Comparison of ENCODE assay signal across 9 mouse cellular contexts in the genomic region with DNA sequence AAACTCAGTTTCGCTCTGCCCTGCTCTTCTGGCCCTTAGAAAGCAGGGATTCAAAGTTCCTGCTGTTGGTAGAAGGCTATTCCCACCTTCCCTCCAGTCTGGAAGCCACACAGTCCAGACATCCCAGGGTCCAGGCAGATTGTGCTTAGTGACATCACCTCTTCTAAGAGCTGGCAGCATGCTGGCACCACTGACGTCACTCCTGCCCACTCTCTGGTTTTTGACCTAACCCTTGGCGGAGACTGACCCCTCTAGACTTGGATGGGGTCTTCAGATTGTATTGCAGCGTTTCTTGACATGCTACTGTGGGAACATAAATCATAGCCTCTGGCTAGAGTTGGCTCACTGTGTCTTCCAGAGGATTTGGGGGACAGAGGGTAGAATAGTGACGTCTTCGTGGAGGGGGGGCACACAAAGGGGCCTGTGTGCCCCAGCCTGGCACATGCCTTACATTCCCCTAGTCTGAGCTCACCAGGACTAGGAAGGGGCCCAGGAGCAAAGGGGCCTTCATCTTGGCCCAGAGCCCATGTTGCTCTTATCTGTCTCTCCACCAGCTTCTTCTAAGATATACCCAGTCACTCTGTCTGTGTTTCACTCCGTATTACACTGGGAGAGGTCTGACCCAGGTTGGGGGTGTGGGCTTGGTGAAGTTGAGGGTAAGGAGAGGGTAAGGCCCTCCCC. TPM values are rescaled to one million over a fixed set of nuclear protein-coding genes. Genes with fewer than 3 reads are reported as not detected.
DNase-seq lines count a peak whose midpoint lies in the region; ATAC-seq and TF ChIP-seq lines count a peak whose summit lies in the region.
"Had no signal": no experiment of that assay in that cellular context is flagged by ENCODE, and none has a peak within 500 bp of the region (broad histone marks: within the 10 kb centered on the region; RNA-seq: fewer than 3 reads in every experiment).

No protein-coding gene starts in this region.

- TF ChIP-seq CTCF in intestine, postnatal 0 days (IDR thresholded peaks at IDR 0.05; ENCODE audit: low read depth) = no peak
- no peak for TF ChIP-seq CTCF in small intestine, adult 2 months (IDR thresholded peaks at IDR 0.05; ENCODE audit: extremely low read depth, insufficient read length, insufficient replicate concordance, low read depth, low read length)

- no peak overlapping the region for H3K27ac ChIP-seq in embryonic facial prominence, embryonic 12.5 days
- peak overlapping the region; percentile 41; the same call in 1 of the 2 replicates for H3K27ac ChIP-seq in intestine, postnatal 0 days (ENCODE audit: low read depth, low read length)
- H3K27ac ChIP-seq in small intestine, adult 2 months (ENCODE audit: insufficient read depth, low read depth, low read length) = peak overlapping the region; percentile 69; the same call in 1 of the 2 replicates

- peak overlapping the region; percentile 89 for H3K4me2 ChIP-seq in embryonic facial prominence, embryonic 12.5 days (replicated peaks)
- peak overlapping the region; percentile 86 for H3K4me2 ChIP-seq in intestine, postnatal 0 days (replicated peaks; ENCODE audit: low read depth)

- no peak for DNase-seq in layer of hippocampus, postnatal 25 days (ENCODE audit: extremely low spot score in 1 of 2, low spot score in 1 of 2)
- DNase-seq in layer of hippocampus, postnatal 14 days (ENCODE audit: low spot score in 2 of 2) = no peak
- DNase-seq in left cerebral cortex, adult 18-20 months (ENCODE audit: low spot score in 2 of 2) = no peak

- H3K4me1 ChIP-seq in megakaryocyte, embryonic 14.5 days = peaks cover 75% of the 10 kb centered on the region
- peaks cover 30% of the 10 kb centered on the region for H3K4me1 ChIP-seq in embryonic facial prominence, embryonic 12.5 days
- no peaks in the 10 kb centered on the region for H3K4me1 ChIP-seq in intestine, postnatal 0 days (replicated peaks; ENCODE audit: control insufficient read depth, insufficient read depth, low read length)
- H3K4me1 ChIP-seq in small intestine, adult 2 months (ENCODE audit: control insufficient read depth, insufficient read depth, insufficient read length, low read length) = peaks cover 7% of the 10 kb centered on the region

- H3K27me3 ChIP-seq in megakaryocyte, embryonic 14.5 days (replicated peaks) = peaks cover 74% of the 10 kb centered on the region
- H3K27me3 ChIP-seq in embryonic facial prominence, embryonic 12.5 days = peaks cover 47% of the 10 kb centered on the region
- H3K27me3 ChIP-seq in intestine, postnatal 0 days (replicated peaks; ENCODE audit: control insufficient read depth, insufficient read depth, low read length) = peaks cover 23% of the 10 kb centered on the region
- peaks cover 32% of the 10 kb centered on the region for H3K27me3 ChIP-seq in small intestine, adult 2 months (ENCODE audit: control insufficient read depth, insufficient read depth, low read length)

- peak overlapping the region; percentile 88 for H3K4me3 ChIP-seq in megakaryocyte, embryonic 14.5 days (replicated peaks)
- peak overlapping the region; percentile 57 for H3K4me3 ChIP-seq in embryonic facial prominence, embryonic 12.5 days
- peak overlapping the region; percentile 65 for H3K4me3 ChIP-seq in intestine, postnatal 0 days (ENCODE audit: low read depth, low read length)
- peak overlapping the region; percentile 73 for H3K4me3 ChIP-seq in small intestine, adult 2 months (ENCODE audit: low read depth, low read length)

- TF ChIP-seq POLR2A in small intestine, adult 2 months (IDR thresholded peaks at IDR 0.05; ENCODE audit: low read depth, low read length) = no peak

- no peak for ATAC-seq in megakaryocyte, adult 5-6 weeks (ENCODE audit: poor library complexity, severe bottlenecking)
- no peak for ATAC-seq in embryonic facial prominence, embryonic 12.5 days (ENCODE audit: insufficient number of reproducible peaks, insufficient read depth, low FRiP score, low TSS enrichment)
- ATAC-seq in intestine, postnatal 0 days = no peak

- H3K36me3 ChIP-seq in megakaryocyte, embryonic 14.5 days (replicated peaks; ENCODE audit: low read length) = peaks cover 16% of the 10 kb centered on the region
- H3K36me3 ChIP-seq in embryonic facial prominence, embryonic 12.5 days = peaks cover 9% of the 10 kb centered on the region
- H3K36me3 ChIP-seq in intestine, postnatal 0 days (ENCODE audit: control insufficient read depth, insufficient read depth) = peaks cover 17% of the 10 kb centered on the region; the same call in 1 of the 2 replicates
- H3K36me3 ChIP-seq in small intestine, adult 2 months (ENCODE audit: control insufficient read depth, insufficient read depth, low read length) = no peaks in the 10 kb centered on the region

- WGBS in embryonic facial prominence, embryonic 12.5 days = 50% methylated on average over 7 of the region's 7 CpGs
- WGBS in intestine, postnatal 0 days = 38% methylated on average over 7 of the region's 7 CpGs
- 50% methylated on average over 7 of the region's 7 CpGs for WGBS in small intestine, adult 2 months

- H3K9me3 ChIP-seq in megakaryocyte, embryonic 14.5 days = no peaks in the 10 kb centered on the region
- H3K9me3 ChIP-seq in embryonic facial prominence, embryonic 12.5 days = no peaks in the 10 kb centered on the region
- H3K9me3 ChIP-seq in intestine, postnatal 0 days (ENCODE audit: control insufficient read depth) = no peaks in the 10 kb centered on the region

- H3K9ac ChIP-seq in embryonic facial prominence, embryonic 12.5 days = no peak overlapping the region
- 0 out of 2 replicates have a peak overlapping the region, but pooled peaks have one; percentile 66 for H3K9ac ChIP-seq in intestine, postnatal 0 days (ENCODE audit: low read depth, low read length)

RNA-seq across cellular contexts. Expression of gene Mcam, which starts 1.6 kb away (rescaled TPM):
- polyA plus RNA-seq in megakaryocyte, embryonic 14.5 days (2012; ENCODE audit: insufficient read depth, low replicate concordance) = not detected in 2 replicates
- total RNA-seq in megakaryocyte, adult 5-6 weeks (2015) = 1.6 TPM in 2 replicates
- 3.2 and 5.8 TPM in 2 replicates for total RNA-seq in megakaryocyte, adult 5-6 weeks (2017)
- polyA plus RNA-seq in embryonic facial prominence, embryonic 12.5 days (2016; fragmentation: Nextera tagmentation; extraction: Ambion mirVana) = 22.3 and 24.2 TPM in 2 replicates
- polyA plus RNA-seq in intestine, postnatal 0 days (2015; fragmentation: Nextera tagmentation; extraction: Ambion mirVana) = 31.5 and 34.0 TPM in 2 replicates
- 14.2 and 14.3 TPM in 2 replicates for polyA plus RNA-seq in small intestine, adult 2 months (2012; rRNA removed)
- total RNA-seq in layer of hippocampus, postnatal 25 days (2021) = 10 to 100 TPM; 22.5 to 29.3 TPM
- total RNA-seq in layer of hippocampus, postnatal 14 days (2021) = 10 to 100 TPM; 24.5 to 27.8 TPM
- 10 to 100 TPM in 1 of 2 experiments, 1 to 10 TPM in 1; 8.7 to 10.3 TPM for total RNA-seq in left cerebral cortex, adult 18-20 months (2021)

RNA-seq across cellular contexts. Expression of gene Rnf26, which starts 22.6 kb away (rescaled TPM):
- polyA plus RNA-seq in megakaryocyte, embryonic 14.5 days (2012; ENCODE audit: insufficient read depth, low replicate concordance) = 4.3 and 22.2 TPM in 2 replicates
- total RNA-seq in megakaryocyte, adult 5-6 weeks (2015) = 35.9 and 36.7 TPM in 2 replicates
- total RNA-seq in megakaryocyte, adult 5-6 weeks (2017) = 16.3 and 20.9 TPM in 2 replicates
- polyA plus RNA-seq in embryonic facial prominence, embryonic 12.5 days (2016; fragmentation: Nextera tagmentation; extraction: Ambion mirVana) = 86.7 and 88.8 TPM in 2 replicates
- 18.4 and 18.8 TPM in 2 replicates for polyA plus RNA-seq in intestine, postnatal 0 days (2015; fragmentation: Nextera tagmentation; extraction: Ambion mirVana)
- 16.9 and 26.4 TPM in 2 replicates for polyA plus RNA-seq in small intestine, adult 2 months (2012; rRNA removed)
- 10 to 100 TPM; 30.3 to 33.0 TPM for total RNA-seq in layer of hippocampus, postnatal 25 days (2021)
- 10 to 100 TPM; 27.7 to 28.2 TPM for total RNA-seq in layer of hippocampus, postnatal 14 days (2021)
- 10 to 100 TPM; 28.7 to 31.9 TPM for total RNA-seq in left cerebral cortex, adult 18-20 months (2021)

RNA-seq across cellular contexts. Expression of gene Gm49380, which starts 22.6 kb away (rescaled TPM):
- not detected in 2 replicates for polyA plus RNA-seq in megakaryocyte, embryonic 14.5 days (2012; ENCODE audit: insufficient read depth, low replicate concordance)
- not detected in 2 replicates for total RNA-seq in megakaryocyte, adult 5-6 weeks (2015)
- not detected in 2 replicates for total RNA-seq in megakaryocyte, adult 5-6 weeks (2017)
- polyA plus RNA-seq in embryonic facial prominence, embryonic 12.5 days (2016; fragmentation: Nextera tagmentation; extraction: Ambion mirVana) = 0.19 and 0.33 TPM in 2 replicates
- polyA plus RNA-seq in intestine, postnatal 0 days (2015; fragmentation: Nextera tagmentation; extraction: Ambion mirVana) = 0.05 TPM in 1 of 2 replicates, not detected in the other
- not detected in 2 replicates for polyA plus RNA-seq in small intestine, adult 2 months (2012; rRNA removed)
- total RNA-seq in layer of hippocampus, postnatal 25 days (2021) = under 1 TPM in 1 of 2 experiments, not detected in 1; 0.28 TPM
- under 1 TPM; 0.14 to 0.29 TPM for total RNA-seq in layer of hippocampus, postnatal 14 days (2021)
- total RNA-seq in left cerebral cortex, adult 18-20 months (2021) = under 1 TPM; 0.14 to 0.42 TPM
- polyA plus RNA-seq: spleen, adult 2 months had no signal

RNA-seq across cellular contexts. Expression of gene C1qtnf5, which starts 28.8 kb away (rescaled TPM):
- polyA plus RNA-seq in megakaryocyte, embryonic 14.5 days (2012; ENCODE audit: insufficient read depth, low replicate concordance) = not detected in 2 replicates
- 0.27 TPM in 1 of 2 replicates, not detected in the other for total RNA-seq in megakaryocyte, adult 5-6 weeks (2015)
- total RNA-seq in megakaryocyte, adult 5-6 weeks (2017) = 0.40 TPM in 1 of 2 replicates, not detected in the other
- polyA plus RNA-seq in embryonic facial prominence, embryonic 12.5 days (2016; fragmentation: Nextera tagmentation; extraction: Ambion mirVana) = 0.78 and 1.3 TPM in 2 replicates
- polyA plus RNA-seq in intestine, postnatal 0 days (2015; fragmentation: Nextera tagmentation; extraction: Ambion mirVana) = 5.4 and 6.0 TPM in 2 replicates
- polyA plus RNA-seq in small intestine, adult 2 months (2012; rRNA removed) = 6.4 and 7.0 TPM in 2 replicates
- 10 to 100 TPM; 13.6 to 16.8 TPM for total RNA-seq in layer of hippocampus, postnatal 25 days (2021)
- 10 to 100 TPM; 13.5 to 18.6 TPM for total RNA-seq in layer of hippocampus, postnatal 14 days (2021)
- total RNA-seq in left cerebral cortex, adult 18-20 months (2021) = 10 to 100 TPM; 18.1 to 23.2 TPM

RNA-seq across cellular contexts. Expression of gene Mfrp, which starts 34.3 kb away (rescaled TPM):
- not detected in 2 replicates for polyA plus RNA-seq in megakaryocyte, embryonic 14.5 days (2012; ENCODE audit: insufficient read depth, low replicate concordance)
- total RNA-seq in megakaryocyte, adult 5-6 weeks (2015) = not detected in 2 replicates
- 0.24 TPM in 1 of 2 replicates, not detected in the other for total RNA-seq in megakaryocyte, adult 5-6 weeks (2017)
- polyA plus RNA-seq in embryonic facial prominence, embryonic 12.5 days (2016; fragmentation: Nextera tagmentation; extraction: Ambion mirVana) = 0.13 and 0.20 TPM in 2 replicates
- 0.05 TPM in 1 of 2 replicates, not detected in the other for polyA plus RNA-seq in intestine, postnatal 0 days (2015; fragmentation: Nextera tagmentation; extraction: Ambion mirVana)
- polyA plus RNA-seq in small intestine, adult 2 months (2012; rRNA removed) = 0.04 TPM in 2 replicates
- total RNA-seq in layer of hippocampus, postnatal 25 days (2021) = under 1 TPM; 0.31 to 0.49 TPM
- total RNA-seq in layer of hippocampus, postnatal 14 days (2021) = 1 to 10 TPM in 1 of 2 experiments, under 1 TPM in 1; 0.33 to 8.6 TPM
- under 1 TPM in 1 of 2 experiments, not detected in 1; 0.16 TPM for total RNA-seq in left cerebral cortex, adult 18-20 months (2021)
